Mouse (Mus musculus) CH12.LX (cell line): ENCODE results near the gene Hist1h2af.

ENCODE experiments used
- CTCF ChIP-seq, 2 experiments: IDR thresholded peaks in 1 of 2; conservative IDR thresholded peaks in 1 of 2; 2 replicates each; pipeline ENCODE4 v1.5.1; 2011 to 2012; ENCODE audit warnings: low read depth in 2 of 2, low read length in 2 of 2, improper control_type of control experiment in 1 of 2, inconsistent platforms in 1 of 2, mild to moderate bottlenecking in 1 of 2, moderate library complexity in 1 of 2
- EP300 ChIP-seq: IDR thresholded peaks from 2 replicates; pipeline ENCODE4 v1.6.1; 2011; ENCODE audit warnings: low read length, improper control_type of control experiment
- NELFE ChIP-seq: IDR thresholded peaks from 2 replicates; pipeline ENCODE4 v1.6.1; 2011; ENCODE audit warnings: low read depth, low read length, improper control_type of control experiment
- POLR2A ChIP-seq: IDR thresholded peaks from 2 replicates; pipeline ENCODE4 v1.6.1; 2011; ENCODE audit warnings: low read depth, mild to moderate bottlenecking, improper control_type of control experiment, low read length
- POLR2AphosphoS2 ChIP-seq: IDR thresholded peaks from 2 replicates; pipeline ENCODE4 v1.6.1; 2011; ENCODE audit warnings: low read depth, low read length, improper control_type of control experiment
- SMC3 ChIP-seq: IDR thresholded peaks from 2 replicates; pipeline ENCODE4 v1.6.1; 2011; ENCODE audit warnings: low read depth, low read length, improper control_type of control experiment

GRCm38 (mm10) chr13:23550761-23551145 is 17.0 kb downstream of the Hist1h2af start:
- TF ChIP-seq POLR2A (peak; percentile 80; the same call in 1 of the 2 replicates), CTCF (conservative IDR thresholded peaks at IDR 0.05 in 1 of 2, IDR thresholded peaks at IDR 0.05 in 1 of 2; ENCODE audit: low read depth in 2 of 2, low read length in 2 of 2) (no peak), POLR2AphosphoS2 (peak; percentile 100), SMC3 (peak; percentile 26; the same call in 1 of the 2 replicates), NELFE (no peak), EP300 (no peak)
